Mouse (Mus musculus): ENCODE results near the gene Dab2ip. TPM values are rescaled to one million over a fixed set of nuclear protein-coding genes. Genes with fewer than 3 reads are reported as not detected.

Gene Dab2ip
- polyA plus RNA-seq, 1 experiment from 2014 or later = 27.0 TPM

- WGBS = 83% methylated on average over 3 of the region's 3 CpGs
- no peak overlapping the region for H3K4me3 ChIP-seq (ENCODE audit: low read length)
- no peaks in the 10 kb centered on the region for H3K27me3 ChIP-seq (replicated peaks; ENCODE audit: control insufficient read depth, insufficient read depth, low read length)
- H3K27ac ChIP-seq (ENCODE audit: low read length) = no peak overlapping the region
- H3K4me1 ChIP-seq (ENCODE audit: control insufficient read depth, insufficient read depth, low read length) = peaks cover 19% of the 10 kb centered on the region
- H3K9ac ChIP-seq (ENCODE audit: low read depth, low read length) = no peak overlapping the region
- H3K4me2 ChIP-seq (ENCODE audit: low read depth, low read length) = no peak overlapping the region
- no peaks in the 10 kb centered on the region for H3K9me3 ChIP-seq (ENCODE audit: control insufficient read depth, low read length)
- no peaks in the 10 kb centered on the region for H3K36me3 ChIP-seq (ENCODE audit: control insufficient read depth, insufficient read depth, low read length)
- no peak for ATAC-seq
Measured at GRCm38 (mm10) chr2:35601665-35602064, 43.6 kb downstream of the Dab2ip start.

GRCm38 (mm10) chr2:35607476-35607875, 49.4 kb downstream of the Dab2ip start:
- Histone ChIP-seq H3K9ac (ENCODE audit: low read depth, low read length) (no peak overlapping the region), H3K36me3 (ENCODE audit: control insufficient read depth, insufficient read depth, low read length) (no peaks in the 10 kb centered on the region), H3K27ac (ENCODE audit: low read length) (no peak overlapping the region), H3K4me2 (ENCODE audit: low read depth, low read length) (no peak overlapping the region), H3K4me1 (ENCODE audit: control insufficient read depth, insufficient read depth, low read length) (peaks cover 31% of the 10 kb centered on the region), H3K27me3 (replicated peaks; ENCODE audit: control insufficient read depth, insufficient read depth, low read length) (no peaks in the 10 kb centered on the region), H3K4me3 (ENCODE audit: low read length) (no peak overlapping the region), H3K9me3 (ENCODE audit: control insufficient read depth, low read length) (no peaks in the 10 kb centered on the region)
- no peak for ATAC-seq
- 44% methylated on average over 8 of the region's 8 CpGs for WGBS

GRCm38 (mm10) chr2:35608856-35609255, 50.8 kb downstream of the Dab2ip start:
- Histone ChIP-seq H3K27ac (ENCODE audit: low read length) (no peak overlapping the region), H3K4me1 (ENCODE audit: control insufficient read depth, insufficient read depth, low read length) (peaks cover 43% of the 10 kb centered on the region), H3K9ac (ENCODE audit: low read depth, low read length) (no peak overlapping the region), H3K27me3 (replicated peaks; ENCODE audit: control insufficient read depth, insufficient read depth, low read length) (no peaks in the 10 kb centered on the region), H3K4me2 (ENCODE audit: low read depth, low read length) (no peak overlapping the region), H3K36me3 (ENCODE audit: control insufficient read depth, insufficient read depth, low read length) (no peaks in the 10 kb centered on the region), H3K9me3 (ENCODE audit: control insufficient read depth, low read length) (no peaks in the 10 kb centered on the region), H3K4me3 (ENCODE audit: low read length) (no peak overlapping the region)
- 86% methylated on average over 7 of the region's 7 CpGs for WGBS
- no peak for ATAC-seq

GRCm38 (mm10) chr2:35609317-35609716, 51.3 kb downstream of the Dab2ip start:
- Histone ChIP-seq H3K4me3 (ENCODE audit: low read length) (no peak overlapping the region), H3K4me1 (ENCODE audit: control insufficient read depth, insufficient read depth, low read length) (peaks cover 44% of the 10 kb centered on the region), H3K4me2 (ENCODE audit: low read depth, low read length) (no peak overlapping the region), H3K27ac (ENCODE audit: low read length) (no peak overlapping the region), H3K36me3 (ENCODE audit: control insufficient read depth, insufficient read depth, low read length) (no peaks in the 10 kb centered on the region), H3K27me3 (replicated peaks; ENCODE audit: control insufficient read depth, insufficient read depth, low read length) (no peaks in the 10 kb centered on the region), H3K9me3 (ENCODE audit: control insufficient read depth, low read length) (no peaks in the 10 kb centered on the region), H3K9ac (ENCODE audit: low read depth, low read length) (no peak overlapping the region)
- 44% methylated on average over 9 of the region's 9 CpGs for WGBS
- ATAC-seq = peak; percentile 33

- Histone ChIP-seq H3K27ac (ENCODE audit: low read length) (no peak overlapping the region), H3K4me3 (ENCODE audit: low read length) (peak overlapping the region; percentile 23), H3K9ac (ENCODE audit: low read depth, low read length) (peak overlapping the region; percentile 39; the same call in 1 of the 2 replicates), H3K36me3 (ENCODE audit: control insufficient read depth, insufficient read depth, low read length) (no peaks in the 10 kb centered on the region), H3K4me2 (ENCODE audit: low read depth, low read length) (peak overlapping the region; percentile 42), H3K4me1 (ENCODE audit: control insufficient read depth, insufficient read depth, low read length) (peaks cover 53% of the 10 kb centered on the region), H3K9me3 (ENCODE audit: control insufficient read depth, low read length) (no peaks in the 10 kb centered on the region), H3K27me3 (replicated peaks; ENCODE audit: control insufficient read depth, insufficient read depth, low read length) (no peaks in the 10 kb centered on the region)
- WGBS = 12% methylated on average over 11 of the region's 11 CpGs
- peak; percentile 49 for ATAC-seq
Measured at GRCm38 (mm10) chr2:35610168-35610951, 52.3 kb downstream of the Dab2ip start.

- Histone ChIP-seq H3K4me1 (ENCODE audit: control insufficient read depth, insufficient read depth, low read length) (peaks cover 59% of the 10 kb centered on the region), H3K27me3 (replicated peaks; ENCODE audit: control insufficient read depth, insufficient read depth, low read length) (no peaks in the 10 kb centered on the region), H3K4me2 (ENCODE audit: low read depth, low read length) (no peak overlapping the region), H3K9ac (ENCODE audit: low read depth, low read length) (no peak overlapping the region), H3K9me3 (ENCODE audit: control insufficient read depth, low read length) (no peaks in the 10 kb centered on the region), H3K27ac (ENCODE audit: low read length) (no peak overlapping the region), H3K36me3 (ENCODE audit: control insufficient read depth, insufficient read depth, low read length) (no peaks in the 10 kb centered on the region), H3K4me3 (ENCODE audit: low read length) (no peak overlapping the region)
- 80% methylated on average over 7 of the region's 7 CpGs for WGBS
- no peak for ATAC-seq
Measured at GRCm38 (mm10) chr2:35610976-35611375, 52.9 kb downstream of the Dab2ip start.

GRCm38 (mm10) chr2:35611645-35612044, 53.6 kb downstream of the Dab2ip start:
- no peak overlapping the region for H3K27ac ChIP-seq (ENCODE audit: low read length)
- WGBS = 85% methylated on average over 4 of the region's 4 CpGs
- H3K4me1 ChIP-seq (ENCODE audit: control insufficient read depth, insufficient read depth, low read length) = peaks cover 65% of the 10 kb centered on the region
- H3K4me2 ChIP-seq (ENCODE audit: low read depth, low read length) = no peak overlapping the region
- H3K9me3 ChIP-seq (ENCODE audit: control insufficient read depth, low read length) = no peaks in the 10 kb centered on the region
- no peak overlapping the region for H3K4me3 ChIP-seq (ENCODE audit: low read length)
- no peaks in the 10 kb centered on the region for H3K27me3 ChIP-seq (replicated peaks; ENCODE audit: control insufficient read depth, insufficient read depth, low read length)
- no peaks in the 10 kb centered on the region for H3K36me3 ChIP-seq (ENCODE audit: control insufficient read depth, insufficient read depth, low read length)
- no peak for ATAC-seq
- H3K9ac ChIP-seq (ENCODE audit: low read depth, low read length) = no peak overlapping the region

GRCm38 (mm10) chr2:35612297-35612696, 54.2 kb downstream of the Dab2ip start:
- Histone ChIP-seq H3K4me1 (ENCODE audit: control insufficient read depth, insufficient read depth, low read length) (peaks cover 68% of the 10 kb centered on the region), H3K36me3 (ENCODE audit: control insufficient read depth, insufficient read depth, low read length) (no peaks in the 10 kb centered on the region), H3K9me3 (ENCODE audit: control insufficient read depth, low read length) (no peaks in the 10 kb centered on the region), H3K4me2 (ENCODE audit: low read depth, low read length) (no peak overlapping the region), H3K27ac (ENCODE audit: low read length) (no peak overlapping the region), H3K9ac (ENCODE audit: low read depth, low read length) (no peak overlapping the region), H3K27me3 (replicated peaks; ENCODE audit: control insufficient read depth, insufficient read depth, low read length) (no peaks in the 10 kb centered on the region), H3K4me3 (ENCODE audit: low read length) (no peak overlapping the region)
- WGBS = 79% methylated on average over 7 of the region's 7 CpGs
- ATAC-seq = no peak

- Histone ChIP-seq H3K4me2 (ENCODE audit: low read depth, low read length) (no peak overlapping the region), H3K4me1 (ENCODE audit: control insufficient read depth, insufficient read depth, low read length) (peaks cover 80% of the 10 kb centered on the region), H3K9me3 (ENCODE audit: control insufficient read depth, low read length) (no peaks in the 10 kb centered on the region), H3K9ac (ENCODE audit: low read depth, low read length) (0 out of 2 replicates have a peak overlapping the region, but pooled peaks have one; percentile 48), H3K27me3 (replicated peaks; ENCODE audit: control insufficient read depth, insufficient read depth, low read length) (no peaks in the 10 kb centered on the region), H3K27ac (ENCODE audit: low read length) (peak overlapping the region; percentile 53), H3K36me3 (ENCODE audit: control insufficient read depth, insufficient read depth, low read length) (no peaks in the 10 kb centered on the region), H3K4me3 (ENCODE audit: low read length) (no peak overlapping the region)
- ATAC-seq = no peak
- WGBS = 46% methylated on average over 3 of the region's 3 CpGs
Measured at GRCm38 (mm10) chr2:35613946-35614353, 55.9 kb downstream of the Dab2ip start.
